Mouse (Mus musculus): ENCODE data around the gene Grk3.

The Grk3 gene

GRCm38 (mm10) chr5:113015236-113016061, at the start of gene Grk3:
TSS of gene Grk3 (minus strand) at chr5:113015791.
- DNase-seq (ENCODE audit: low spot score): no peak

- peak; percentile 56 for DNase-seq (ENCODE audit: low spot score)
Observed at GRCm38 (mm10) chr5:113054308-113054707, 38.7 kb upstream of the Grk3 start.

- no peak for DNase-seq (ENCODE audit: low spot score)
Observed at GRCm38 (mm10) chr5:113050581-113051185, 35.1 kb upstream of the Grk3 start.

- no peak for DNase-seq (ENCODE audit: low spot score)
Observed at GRCm38 (mm10) chr5:113049876-113050275, 34.3 kb upstream of the Grk3 start.

GRCm38 (mm10) chr5:113045511-113046273, 30.1 kb upstream of the Grk3 start:
- no peak for DNase-seq (ENCODE audit: low spot score)

- DNase-seq (ENCODE audit: low spot score): no peak
Observed at GRCm38 (mm10) chr5:113043531-113043930, 27.9 kb upstream of the Grk3 start.

- no peak for DNase-seq (ENCODE audit: low spot score)
Observed at GRCm38 (mm10) chr5:113041567-113042071, 26.0 kb upstream of the Grk3 start.

GRCm38 (mm10) chr5:113040776-113041175, 25.2 kb upstream of the Grk3 start:
- no peak for DNase-seq (ENCODE audit: low spot score)

GRCm38 (mm10) chr5:113038601-113039000, 23.0 kb upstream of the Grk3 start:
- no peak for DNase-seq (ENCODE audit: low spot score)

GRCm38 (mm10) chr5:113035094-113036047, 19.8 kb upstream of the Grk3 start:
- peak; percentile 84 for DNase-seq (ENCODE audit: low spot score)

- DNase-seq (ENCODE audit: low spot score): no peak
Observed at GRCm38 (mm10) chr5:113031201-113031754, 15.7 kb upstream of the Grk3 start.

- no peak for DNase-seq (ENCODE audit: low spot score)
Observed at GRCm38 (mm10) chr5:113030082-113030481, 14.5 kb upstream of the Grk3 start.

- no peak for DNase-seq (ENCODE audit: low spot score)
Observed at GRCm38 (mm10) chr5:113026706-113027105, 11.1 kb upstream of the Grk3 start.

GRCm38 (mm10) chr5:113024154-113024764, 8.7 kb upstream of the Grk3 start:
- DNase-seq (ENCODE audit: low spot score): no peak

GRCm38 (mm10) chr5:113018190-113018589, 2.6 kb upstream of the Grk3 start:
- DNase-seq (ENCODE audit: low spot score): no peak

GRCm38 (mm10) chr5:113017004-113017403, 1.4 kb upstream of the Grk3 start:
- DNase-seq (ENCODE audit: low spot score): no peak

- DNase-seq (ENCODE audit: low spot score): no peak
Observed at GRCm38 (mm10) chr5:113014808-113015235, 769 bp downstream of the Grk3 start.

- no peak for DNase-seq (ENCODE audit: low spot score)
Observed at GRCm38 (mm10) chr5:113014111-113014807, 1.3 kb downstream of the Grk3 start.

GRCm38 (mm10) chr5:113011926-113012325, 3.7 kb downstream of the Grk3 start:
- no peak for DNase-seq (ENCODE audit: low spot score)

Data from T-cell, adult 2 months (primary cell).